Mouse (Mus musculus) intestine, embryonic 16.5 days (tissue): ENCODE measurements around the gene Epb41l1. TPM values are rescaled to one million over a fixed set of nuclear protein-coding genes. Genes with fewer than 3 reads are reported as not detected.

Experiments used
- ATAC-seq: fragments of 200-750 bp; cut with Nextera tagmentation; 2 replicates; pipeline ENCODE4 v1.8.0; 2017; ENCODE audit warnings: moderate TSS enrichment, moderate library complexity
- H3K27ac ChIP-seq: fragments of 300-500 bp; sonication (generic); 2 replicates; pipeline ENCODE4 v1.5.1; 2014; ENCODE audit warnings: mild to moderate bottlenecking, low read length
- H3K27me3 ChIP-seq: fragments of 300-500 bp; sonication (generic); replicated peaks from 2 replicates; pipeline ENCODE4 v1.6.1; 2014; ENCODE audit warnings: low read length, control low read depth, mixed read lengths; ENCODE audit not compliant: control insufficient read depth, insufficient read depth
- H3K36me3 ChIP-seq: fragments of 300-500 bp; sonication (generic); 2 replicates; pipeline ENCODE4 v1.6.1; 2014; ENCODE audit warnings: low read length, control low read depth; ENCODE audit not compliant: control insufficient read depth, insufficient read depth
- H3K4me1 ChIP-seq: fragments of 300-500 bp; sonication (generic); 2 replicates; pipeline ENCODE4 v1.6.1; 2014; ENCODE audit warnings: low read length, control low read depth, mixed read lengths; ENCODE audit not compliant: control insufficient read depth, insufficient read depth
- H3K4me2 ChIP-seq: fragments of 300-500 bp; sonication (generic); 2 replicates; pipeline ENCODE4 v1.6.1; 2014; ENCODE audit warnings: low read depth, low read length, control low read depth
- H3K4me3 ChIP-seq: fragments of 300-500 bp; sonication (generic); 2 replicates; pipeline ENCODE4 v1.5.1; 2014; ENCODE audit warnings: mild to moderate bottlenecking, low read length
- H3K9ac ChIP-seq: fragments of 300-500 bp; sonication (generic); 2 replicates; pipeline ENCODE4 v1.6.1; 2014; ENCODE audit warnings: low read depth, low read length
- H3K9me3 ChIP-seq: fragments of 300-500 bp; sonication (generic); 2 replicates; pipeline ENCODE4 v1.6.1; 2016; ENCODE audit warnings: low read length, control low read depth; ENCODE audit not compliant: control insufficient read depth
- WGBS: fragments of 180-500 bp; shearing (Covaris S2); extraction: QIAGEN DNeasy Blood & Tissue Kit; methylation state at CpG from one replicate; pipeline ENCODE4 v1.1.7; 2014; 5-methylcytosine and 5-hydroxymethylcytosine counted together
- polyA plus RNA-seq: library from polyadenylated mRNA; unstranded; fragments of >200 nt; fragmentation: Nextera tagmentation; extraction: Ambion mirVana; gene quantifications from 2 replicates; pipeline ENCODE4 v1.2.1, GENCODE M21; 2015

Gene Epb41l1
- polyA plus RNA-seq, 1 experiment from 2014 or later, result 1.7 TPM

- no peaks in the 10 kb centered on the region for H3K36me3 ChIP-seq
- peak overlapping the region; percentile 95 for H3K4me2 ChIP-seq
- peak overlapping the region; percentile 73 for H3K4me3 ChIP-seq
- peak overlapping the region; percentile 88 for H3K9ac ChIP-seq
- no peaks in the 10 kb centered on the region for H3K9me3 ChIP-seq
- under 1% methylated on average over 65 of the region's 80 CpGs for WGBS
- ATAC-seq, result peak; percentile 84
- H3K4me1 ChIP-seq, result peaks cover 21% of the 10 kb centered on the region
- peak overlapping the region; percentile 68 for H3K27ac ChIP-seq
- H3K27me3 ChIP-seq, result no peaks in the 10 kb centered on the region
Measured at GRCm38 (mm10) chr2:156475285-156476110, 54.8 kb downstream of the Epb41l1 start.

- H3K36me3 ChIP-seq, result no peaks in the 10 kb centered on the region
- H3K4me2 ChIP-seq, result peak overlapping the region; percentile 95
- H3K4me1 ChIP-seq, result peaks cover 21% of the 10 kb centered on the region
- peak overlapping the region; percentile 42; the same call in 1 of the 2 replicates for H3K27ac ChIP-seq
- peak overlapping the region; percentile 73 for H3K4me3 ChIP-seq
- H3K9ac ChIP-seq, result peak overlapping the region; percentile 88
- no peaks in the 10 kb centered on the region for H3K27me3 ChIP-seq
- ATAC-seq, result no peak
- WGBS, result 33% methylated on average over 8 of the region's 8 CpGs
- H3K9me3 ChIP-seq, result no peaks in the 10 kb centered on the region
Measured at GRCm38 (mm10) chr2:156476111-156476747, 55.5 kb downstream of the Epb41l1 start.

- H3K27me3 ChIP-seq, result no peaks in the 10 kb centered on the region
- no peak overlapping the region for H3K4me3 ChIP-seq
- H3K9me3 ChIP-seq, result no peaks in the 10 kb centered on the region
- H3K27ac ChIP-seq, result no peak overlapping the region
- peak overlapping the region; percentile 88 for H3K9ac ChIP-seq
- WGBS, result 45% methylated on average over 5 of the region's 5 CpGs
- no peak for ATAC-seq
- H3K36me3 ChIP-seq, result no peaks in the 10 kb centered on the region
- H3K4me1 ChIP-seq, result peaks cover 21% of the 10 kb centered on the region
- H3K4me2 ChIP-seq, result peak overlapping the region; percentile 95; the same call in 1 of the 2 replicates
Measured at GRCm38 (mm10) chr2:156476748-156477151, 56.0 kb downstream of the Epb41l1 start.

- Histone ChIP-seq H3K4me1 (peaks cover 21% of the 10 kb centered on the region), H3K4me2 (no peak overlapping the region), H3K27ac (no peak overlapping the region), H3K9me3 (no peaks in the 10 kb centered on the region), H3K4me3 (no peak overlapping the region), H3K9ac (no peak overlapping the region), H3K36me3 (no peaks in the 10 kb centered on the region), H3K27me3 (no peaks in the 10 kb centered on the region)
- no peak for ATAC-seq
- WGBS, result 73% methylated on average over 13 of the region's 13 CpGs
Measured at GRCm38 (mm10) chr2:156478046-156478690, 57.5 kb downstream of the Epb41l1 start.

- no peak overlapping the region for H3K9ac ChIP-seq
- H3K9me3 ChIP-seq, result no peaks in the 10 kb centered on the region
- peaks cover 13% of the 10 kb centered on the region for H3K4me1 ChIP-seq
- WGBS, result 72% methylated on average over 7 of the region's 7 CpGs
- H3K4me3 ChIP-seq, result no peak overlapping the region
- no peak overlapping the region for H3K27ac ChIP-seq
- H3K36me3 ChIP-seq, result no peaks in the 10 kb centered on the region
- H3K27me3 ChIP-seq, result no peaks in the 10 kb centered on the region
- ATAC-seq, result no peak
- no peak overlapping the region for H3K4me2 ChIP-seq
Measured at GRCm38 (mm10) chr2:156479833-156480232, 59.1 kb downstream of the Epb41l1 start.

- ATAC-seq, result no peak
- peaks cover 11% of the 10 kb centered on the region for H3K4me1 ChIP-seq
- WGBS, result 85% methylated on average over 7 of the region's 7 CpGs
- no peak overlapping the region for H3K4me3 ChIP-seq
- H3K36me3 ChIP-seq, result no peaks in the 10 kb centered on the region
- H3K4me2 ChIP-seq, result no peak overlapping the region
- no peak overlapping the region for H3K27ac ChIP-seq
- H3K9me3 ChIP-seq, result no peaks in the 10 kb centered on the region
- H3K9ac ChIP-seq, result no peak overlapping the region
- H3K27me3 ChIP-seq, result no peaks in the 10 kb centered on the region
Measured at GRCm38 (mm10) chr2:156480267-156480666, 59.6 kb downstream of the Epb41l1 start.

- Histone ChIP-seq H3K4me2 (no peak overlapping the region), H3K27ac (no peak overlapping the region), H3K9me3 (no peaks in the 10 kb centered on the region), H3K36me3 (no peaks in the 10 kb centered on the region), H3K9ac (no peak overlapping the region), H3K4me1 (no peaks in the 10 kb centered on the region), H3K4me3 (no peak overlapping the region), H3K27me3 (no peaks in the 10 kb centered on the region)
- WGBS, result 35% methylated on average over 13 of the region's 13 CpGs
- ATAC-seq, result no peak
Measured at GRCm38 (mm10) chr2:156482299-156482698, 61.6 kb downstream of the Epb41l1 start.

GRCm38 (mm10) chr2:156482764-156483163 is 62.1 kb downstream of the Epb41l1 start:
- Histone ChIP-seq H3K27me3 (no peaks in the 10 kb centered on the region), H3K36me3 (no peaks in the 10 kb centered on the region), H3K4me1 (no peaks in the 10 kb centered on the region), H3K9me3 (no peaks in the 10 kb centered on the region), H3K27ac (no peak overlapping the region), H3K4me2 (no peak overlapping the region), H3K9ac (no peak overlapping the region), H3K4me3 (no peak overlapping the region)
- no peak for ATAC-seq
- 91% methylated on average over 3 of the region's 3 CpGs for WGBS

- ATAC-seq, result no peak
- H3K4me2 ChIP-seq, result no peak overlapping the region
- H3K27me3 ChIP-seq, result no peaks in the 10 kb centered on the region
- H3K4me3 ChIP-seq, result no peak overlapping the region
- no peaks in the 10 kb centered on the region for H3K36me3 ChIP-seq
- 93% methylated on average over 7 of the region's 7 CpGs for WGBS
- no peaks in the 10 kb centered on the region for H3K9me3 ChIP-seq
- no peak overlapping the region for H3K27ac ChIP-seq
- no peak overlapping the region for H3K9ac ChIP-seq
- no peaks in the 10 kb centered on the region for H3K4me1 ChIP-seq
Measured at GRCm38 (mm10) chr2:156483204-156483603, 62.5 kb downstream of the Epb41l1 start.
